Mouse (Mus musculus) C2C12 (cell line): ENCODE measurements around the gene Ncam1. TPM values are rescaled to one million over a fixed set of nuclear protein-coding genes. Genes with fewer than 3 reads are reported as not detected.

ENCODE experiments used
- H3K27me3 ChIP-seq: one replicate; pipeline ENCODE4 v1.6.1; 2011; ENCODE audit not compliant: control insufficient read depth, insufficient read depth, insufficient read length
- H3K36me3 ChIP-seq: one replicate; pipeline ENCODE4 v1.6.1; 2011; ENCODE audit not compliant: control insufficient read depth, insufficient read depth
- H3K4me3 ChIP-seq: one replicate; pipeline ENCODE4 v1.5.1; 2011; ENCODE audit warnings: mild to moderate bottlenecking, control low read depth; ENCODE audit not compliant: poor library complexity, insufficient read depth, severe bottlenecking
- H3K79me2 ChIP-seq: one replicate; pipeline ENCODE4 v1.6.1; 2011; ENCODE audit not compliant: control insufficient read depth, insufficient read depth
- H3K79me3 ChIP-seq: one replicate; pipeline ENCODE4 v1.6.1; 2011; ENCODE audit warnings: low read depth, control low read depth
- H3ac ChIP-seq: one replicate; pipeline ENCODE3; 2011; ENCODE audit warnings: low read depth; ENCODE audit not compliant: control insufficient read depth, insufficient read length
- CEBPB ChIP-seq: IDR thresholded peaks from one replicate; pipeline ENCODE4 v1.6.1; 2011; ENCODE audit warnings: low read depth, mild to moderate bottlenecking, control low read depth, moderate library complexity
- CTCF ChIP-seq: IDR thresholded peaks from one replicate; pipeline ENCODE4 v1.5.1; 2011; ENCODE audit not compliant: control insufficient read depth, insufficient read depth, insufficient read length
- FOSL1 ChIP-seq: IDR thresholded peaks from one replicate; pipeline ENCODE4 v1.8.0; 2011; ENCODE audit warnings: mild to moderate bottlenecking, low read length; ENCODE audit not compliant: poor library complexity, insufficient read depth, severe bottlenecking
- MAX ChIP-seq: IDR thresholded peaks from one replicate; pipeline ENCODE4 v1.6.1; 2011; ENCODE audit warnings: mild to moderate bottlenecking, control low read depth
- MYOD1 ChIP-seq: IDR thresholded peaks from one replicate; pipeline ENCODE4 v1.6.1; 2011; ENCODE audit warnings: low read depth; ENCODE audit not compliant: control insufficient read depth, insufficient read length
- MYOG ChIP-seq: IDR thresholded peaks from one replicate; pipeline ENCODE4 v1.6.1; 2011; ENCODE audit not compliant: control insufficient read depth, insufficient read length; ENCODE audit errors: extremely low read depth
- USF1 ChIP-seq: IDR thresholded peaks from one replicate; pipeline ENCODE4 v1.6.1; 2011; ENCODE audit warnings: low read depth, mild to moderate bottlenecking, control low read depth, moderate library complexity
- polyA plus RNA-seq: library from polyadenylated mRNA; unstranded; fragments of >200 nt; fragmentation: generic; extraction: Trizol; gene quantifications from one replicate; pipeline ENCODE4 v1.2.1, GENCODE M21; 2012; ENCODE audit warnings: missing spikeins

Gene Ncam1
- polyA plus RNA-seq, 1 experiment, result 41.5 TPM

- Histone ChIP-seq H3K36me3 (no peaks in the 10 kb centered on the region), H3K79me2 (peaks cover 65% of the 10 kb centered on the region), H3K4me3 (no peak overlapping the region), H3ac (no peak overlapping the region), H3K79me3 (peaks cover 13% of the 10 kb centered on the region), H3K27me3 (no peaks in the 10 kb centered on the region)
- TF ChIP-seq FOSL1, result no peak
- TF ChIP-seq MYOD1, result no peak
- no peak for TF ChIP-seq MAX
- TF ChIP-seq CEBPB, result no peak
- no peak for TF ChIP-seq CTCF
- no peak for TF ChIP-seq MYOG
- no peak for TF ChIP-seq USF1
Measured at GRCm38 (mm10) chr9:49734348-49735007, 64.2 kb downstream of the Ncam1 start.

- Histone ChIP-seq H3ac (no peak overlapping the region), H3K36me3 (no peaks in the 10 kb centered on the region), H3K79me3 (peaks cover 18% of the 10 kb centered on the region), H3K27me3 (no peaks in the 10 kb centered on the region), H3K79me2 (peaks cover 69% of the 10 kb centered on the region), H3K4me3 (no peak overlapping the region)
- TF ChIP-seq CTCF (no peak), USF1 (no peak), MYOG (no peak), FOSL1 (no peak), MAX (no peak), MYOD1 (no peak), CEBPB (no peak)
Measured at GRCm38 (mm10) chr9:49733726-49734125, 65.0 kb downstream of the Ncam1 start.

- Histone ChIP-seq H3K36me3 (no peaks in the 10 kb centered on the region), H3K79me3 (peaks cover 7% of the 10 kb centered on the region), H3ac (no peak overlapping the region), H3K79me2 (peaks cover 62% of the 10 kb centered on the region), H3K27me3 (no peaks in the 10 kb centered on the region), H3K4me3 (no peak overlapping the region)
- no peak for TF ChIP-seq USF1
- no peak for TF ChIP-seq MYOG
- no peak for TF ChIP-seq CTCF
- TF ChIP-seq MYOD1, result no peak
- no peak for TF ChIP-seq MAX
- no peak for TF ChIP-seq CEBPB
- no peak for TF ChIP-seq FOSL1
Measured at GRCm38 (mm10) chr9:49729479-49729878, 69.2 kb downstream of the Ncam1 start.

- peaks cover 10% of the 10 kb centered on the region for H3K79me3 ChIP-seq
- no peak overlapping the region for H3K4me3 ChIP-seq
- TF ChIP-seq USF1, result no peak
- no peak for TF ChIP-seq MAX
- no peak for TF ChIP-seq MYOD1
- TF ChIP-seq FOSL1, result no peak
- TF ChIP-seq CTCF, result no peak
- TF ChIP-seq MYOG, result no peak
- TF ChIP-seq CEBPB, result no peak
- no peaks in the 10 kb centered on the region for H3K27me3 ChIP-seq
- no peaks in the 10 kb centered on the region for H3K36me3 ChIP-seq
- peaks cover 66% of the 10 kb centered on the region for H3K79me2 ChIP-seq
- no peak overlapping the region for H3ac ChIP-seq
Measured at GRCm38 (mm10) chr9:49728211-49728610, 70.5 kb downstream of the Ncam1 start.

- Histone ChIP-seq H3K27me3 (no peaks in the 10 kb centered on the region), H3K79me2 (peaks cover 61% of the 10 kb centered on the region), H3ac (no peak overlapping the region), H3K4me3 (no peak overlapping the region), H3K36me3 (no peaks in the 10 kb centered on the region), H3K79me3 (peaks cover 19% of the 10 kb centered on the region)
- TF ChIP-seq CTCF (no peak), CEBPB (no peak), MYOG (no peak), USF1 (no peak), MYOD1 (no peak), FOSL1 (no peak), MAX (no peak)
Measured at GRCm38 (mm10) chr9:49722765-49723164, 76.0 kb downstream of the Ncam1 start.
